Mouse (Mus musculus): ENCODE data around the gene Aurkb.

Aurkb gene

GRCm38 (mm10) chr11:69036486-69037230 is 8.8 kb upstream of the Aurkb start:
- DNase-seq (ENCODE audit: low spot score), result peak; percentile 68

GRCm38 (mm10) chr11:69037231-69038061 is 8.0 kb upstream of the Aurkb start:
- DNase-seq (ENCODE audit: low spot score), result peak; percentile 62

GRCm38 (mm10) chr11:69038173-69038572 is 7.3 kb upstream of the Aurkb start:
- no peak for DNase-seq (ENCODE audit: low spot score)

GRCm38 (mm10) chr11:69046395-69046774 is 938 bp downstream of the Aurkb start:
- DNase-seq (ENCODE audit: low spot score), result no peak

- DNase-seq (ENCODE audit: low spot score), result no peak
Measured at GRCm38 (mm10) chr11:69047592-69047991, 2.1 kb downstream of the Aurkb start.

GRCm38 (mm10) chr11:69048151-69048550 is 2.7 kb downstream of the Aurkb start:
- no peak for DNase-seq (ENCODE audit: low spot score)

GRCm38 (mm10) chr11:69050748-69051147 is 5.3 kb downstream of the Aurkb start:
- DNase-seq (ENCODE audit: low spot score), result no peak

- DNase-seq (ENCODE audit: low spot score), result no peak
Measured at GRCm38 (mm10) chr11:69051771-69052170, 6.3 kb downstream of the Aurkb start.

GRCm38 (mm10) chr11:69052824-69053421 is 7.5 kb downstream of the Aurkb start:
- DNase-seq (ENCODE audit: low spot score), result no peak

GRCm38 (mm10) chr11:69053848-69054247 is 8.4 kb downstream of the Aurkb start:
- DNase-seq (ENCODE audit: low spot score), result no peak

GRCm38 (mm10) chr11:69058265-69058664 is 12.8 kb downstream of the Aurkb start:
- DNase-seq (ENCODE audit: low spot score), result no peak

- DNase-seq (ENCODE audit: low spot score), result no peak
Measured at GRCm38 (mm10) chr11:69058729-69059356, 13.4 kb downstream of the Aurkb start.

GRCm38 (mm10) chr11:69059357-69059974 is 14.0 kb downstream of the Aurkb start, which contains the start of gene Borcs6:
TSS of gene Borcs6 (plus strand) at chr11:69059717.
- DNase-seq (ENCODE audit: low spot score), result peak; percentile 98

- no peak for DNase-seq (ENCODE audit: low spot score)
Measured at GRCm38 (mm10) chr11:69059975-69060411, 14.5 kb downstream of the Aurkb start.

GRCm38 (mm10) chr11:69060448-69061254 is 15.2 kb downstream of the Aurkb start:
- DNase-seq (ENCODE audit: low spot score), result no peak

- no peak for DNase-seq (ENCODE audit: low spot score)
Measured at GRCm38 (mm10) chr11:69061255-69061912, 15.9 kb downstream of the Aurkb start.

GRCm38 (mm10) chr11:69062194-69062760 is 16.8 kb downstream of the Aurkb start:
- DNase-seq (ENCODE audit: low spot score), result no peak

- DNase-seq (ENCODE audit: low spot score), result peak; percentile 88
Measured at GRCm38 (mm10) chr11:69062761-69063224, 17.3 kb downstream of the Aurkb start.

GRCm38 (mm10) chr11:69063413-69064201 is 18.2 kb downstream of the Aurkb start:
- no peak for DNase-seq (ENCODE audit: low spot score)
